Mouse (Mus musculus) liver, adult (tissue): ENCODE results near the gene Rps19.

Source experiments
- GATA4 ChIP-seq: IDR thresholded peaks from 2 replicates; pipeline ENCODE4 v1.6.1; 2014; ENCODE audit warnings: mild to moderate bottlenecking, low read length; ENCODE audit not compliant: insufficient replicate concordance

The Rps19 gene

DNA sequence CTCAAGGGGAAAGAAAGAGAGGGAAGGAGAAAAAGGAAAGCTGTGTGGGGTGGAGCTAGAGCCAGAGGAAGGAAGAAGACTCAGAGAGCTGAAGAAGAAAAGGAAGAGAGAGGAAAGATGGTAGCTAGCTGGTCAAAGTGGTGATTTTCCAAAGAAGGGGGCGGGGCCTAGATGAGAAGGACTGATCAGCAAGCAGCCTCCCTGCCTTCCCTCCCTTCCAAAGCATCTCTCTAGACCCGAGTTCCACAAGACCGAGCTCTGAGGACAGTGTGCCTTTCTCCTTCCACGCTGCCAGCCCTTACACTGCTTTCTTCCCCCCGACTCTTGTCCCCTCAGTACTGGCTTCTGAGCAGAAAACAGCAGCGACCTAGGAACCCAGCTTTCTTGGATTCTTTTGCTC lies 20.0 kb upstream of the Rps19 start:
- TF ChIP-seq GATA4: no peak

- no peak for TF ChIP-seq GATA4
These were observed 15.1 kb upstream of the Rps19 start for GRCm38 (mm10) chr7:24869080-24869479.

DNA sequence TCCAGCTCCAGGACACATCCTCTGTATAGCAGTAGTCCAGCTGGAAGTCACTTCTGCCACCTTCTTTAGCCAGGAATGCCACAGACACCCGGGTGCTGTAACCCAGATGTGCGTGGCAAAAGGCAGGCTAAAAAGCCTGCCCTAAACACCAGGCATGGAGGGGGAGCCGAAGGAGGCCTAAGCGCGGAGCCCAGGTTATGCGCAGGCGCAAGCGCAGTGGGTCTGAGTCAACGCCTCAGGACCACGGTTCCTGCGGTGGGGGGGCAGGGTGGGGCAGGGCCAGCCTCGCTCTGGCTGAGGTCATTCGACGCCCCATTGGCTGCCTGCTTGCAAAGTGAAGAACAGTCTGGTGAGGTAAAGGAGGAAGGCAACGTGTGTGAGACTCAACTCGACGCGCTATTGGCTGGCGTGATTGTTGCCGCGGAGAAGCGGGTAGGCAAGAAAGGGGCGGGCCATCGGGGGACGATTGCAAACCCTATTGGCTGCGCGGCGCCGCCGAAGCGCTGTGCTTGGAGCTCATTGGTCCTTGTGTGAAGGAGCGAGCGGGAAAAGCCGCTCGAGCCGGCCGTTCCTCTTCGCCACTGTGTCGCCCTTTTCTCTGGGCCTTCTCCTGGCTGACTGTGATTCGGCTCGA lies 14.5 kb upstream of the Rps19 start, which contains the start of the genes Lypd4 and Dmrtc2:
Gene Lypd4, minus strand, starts transcription at position 410 of the 634 bp plus-strand sequence.
Gene Dmrtc2, plus strand, starts transcription at position 526 of the 634 bp plus-strand sequence.
- no peak for TF ChIP-seq GATA4

DNA sequence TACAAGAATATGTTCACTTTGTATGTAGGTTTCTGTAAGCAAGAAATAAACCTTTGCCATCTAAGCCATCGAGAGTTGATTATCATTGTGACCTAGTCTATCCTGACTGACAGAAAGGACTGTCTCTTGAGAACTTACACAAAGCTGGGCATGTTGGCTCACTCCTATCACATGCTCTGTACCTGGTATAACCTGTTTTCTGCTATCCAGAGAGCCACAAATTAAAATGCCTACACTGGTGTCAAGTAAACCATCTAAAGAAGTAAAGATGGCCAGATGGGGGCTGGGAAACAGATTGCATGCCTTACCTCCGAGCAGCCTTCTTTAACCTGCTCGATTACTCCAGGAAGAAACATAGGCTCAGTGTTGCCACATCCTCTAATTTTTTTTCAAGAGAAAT lies 6.6 kb upstream of the Rps19 start:
- no peak for TF ChIP-seq GATA4

DNA sequence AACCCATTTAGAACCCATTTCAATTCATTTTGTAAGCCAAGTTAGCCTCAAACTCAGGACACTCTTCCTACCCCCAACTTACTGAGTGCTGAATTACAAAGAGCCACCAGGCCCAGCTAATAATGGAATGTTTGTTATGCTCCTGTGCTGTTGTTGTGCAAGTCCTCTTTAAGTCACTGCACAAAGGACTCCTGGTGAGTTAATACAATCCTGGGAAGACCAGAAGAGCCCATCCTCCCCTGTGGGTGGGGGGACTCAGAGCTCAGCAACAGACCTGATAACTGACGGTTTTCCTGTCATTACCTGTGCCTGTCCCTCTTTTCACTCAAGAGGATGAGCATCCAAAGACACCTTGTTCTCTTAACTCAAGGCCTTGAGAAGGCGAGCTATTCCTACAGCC lies 4.6 kb upstream of the Rps19 start:
- no peak for TF ChIP-seq GATA4

DNA sequence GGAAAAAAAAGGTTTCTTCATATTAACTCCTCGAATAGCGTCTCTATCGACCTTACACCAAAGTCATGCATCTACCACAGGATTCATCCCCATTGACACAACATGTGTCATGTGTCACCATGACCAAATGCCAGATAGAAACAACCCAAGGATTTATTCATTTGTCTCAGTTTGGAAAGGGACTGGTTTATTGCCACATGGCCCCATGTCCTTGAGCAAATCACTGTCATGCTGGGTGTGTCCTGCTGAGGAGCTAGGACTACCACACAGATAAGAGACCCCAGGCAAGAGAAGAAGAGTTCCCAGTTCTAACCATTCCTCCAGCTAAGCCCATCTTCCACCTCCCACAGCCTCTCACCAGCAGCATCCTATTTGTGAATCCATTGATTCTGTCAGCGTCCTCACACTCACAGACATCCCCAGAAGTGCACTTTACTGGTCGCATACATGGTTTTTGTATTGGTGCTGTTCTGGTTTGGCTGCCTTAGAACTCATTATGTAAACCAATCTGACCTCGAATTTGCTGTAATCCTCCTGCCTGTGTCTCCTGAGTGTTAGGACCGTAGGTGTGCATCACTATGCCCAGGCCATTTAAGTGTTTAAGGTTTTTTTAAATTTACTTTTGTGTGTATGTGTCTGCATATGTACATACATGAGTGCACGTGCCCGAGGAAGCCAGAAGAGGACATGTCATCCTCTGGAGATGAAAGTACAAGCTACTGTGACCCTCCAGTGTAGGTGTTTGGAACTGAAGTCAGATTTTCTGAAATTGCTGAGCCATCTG lies 1.6 kb upstream of the Rps19 start:
- TF ChIP-seq GATA4: no peak

DNA sequence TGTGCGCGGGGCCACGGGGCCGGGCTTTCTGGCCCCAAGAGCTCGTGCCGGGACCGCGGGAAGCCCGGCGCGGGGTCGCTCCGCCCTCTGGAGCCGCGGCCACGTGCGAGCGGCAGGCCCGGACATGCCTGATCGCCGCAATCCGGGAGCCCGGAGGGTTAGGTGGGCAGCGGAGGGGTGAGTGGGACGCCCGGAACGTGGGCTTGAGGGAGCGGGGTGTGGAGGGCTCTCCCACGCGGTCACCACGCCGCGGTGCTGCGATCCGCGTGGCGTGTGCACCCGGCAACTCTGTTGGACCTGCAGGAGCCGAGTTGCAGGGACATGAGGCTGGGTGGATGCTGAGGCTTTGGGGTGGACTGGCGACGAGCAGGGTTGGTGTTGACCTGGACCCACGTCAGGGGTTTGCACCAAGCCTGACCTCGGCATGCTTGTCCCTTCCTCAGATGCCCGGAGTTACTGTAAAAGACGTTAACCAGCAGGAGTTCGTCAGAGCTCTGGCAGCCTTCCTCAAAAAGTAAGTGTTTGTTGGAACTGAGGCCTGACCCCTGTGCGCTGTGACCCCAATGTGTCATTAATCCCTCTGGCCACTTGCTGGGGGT lies 621 bp downstream of the Rps19 start:
- TF ChIP-seq GATA4: no peak

- no peak for TF ChIP-seq GATA4
These were observed 1.5 kb downstream of the Rps19 start for GRCm38 (mm10) chr7:24885468-24886307.

GRCm38 (mm10) chr7:24886308-24886633 lies 2.1 kb downstream of the Rps19 start:
- no peak for TF ChIP-seq GATA4

DNA sequence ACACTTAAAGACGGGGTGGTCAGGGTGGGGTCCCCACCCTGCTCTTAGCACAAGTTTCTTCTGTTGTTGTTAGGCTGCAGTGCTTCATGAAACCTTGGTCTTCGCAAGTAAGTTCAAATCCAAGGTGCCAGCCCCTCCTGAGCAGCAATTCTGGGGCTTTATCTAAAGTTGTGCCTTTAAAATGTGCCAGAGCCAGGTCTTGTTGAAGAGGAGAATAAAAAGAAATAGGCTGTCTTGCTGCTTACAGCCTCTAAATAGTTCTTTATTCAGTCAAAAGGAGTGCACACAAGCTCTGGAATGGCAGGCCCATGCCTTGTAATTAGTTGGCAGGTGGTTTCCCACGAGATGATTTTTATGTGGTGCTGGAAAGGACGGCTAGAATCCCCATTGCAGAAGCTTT lies 2.9 kb downstream of the Rps19 start:
- TF ChIP-seq GATA4: no peak

DNA sequence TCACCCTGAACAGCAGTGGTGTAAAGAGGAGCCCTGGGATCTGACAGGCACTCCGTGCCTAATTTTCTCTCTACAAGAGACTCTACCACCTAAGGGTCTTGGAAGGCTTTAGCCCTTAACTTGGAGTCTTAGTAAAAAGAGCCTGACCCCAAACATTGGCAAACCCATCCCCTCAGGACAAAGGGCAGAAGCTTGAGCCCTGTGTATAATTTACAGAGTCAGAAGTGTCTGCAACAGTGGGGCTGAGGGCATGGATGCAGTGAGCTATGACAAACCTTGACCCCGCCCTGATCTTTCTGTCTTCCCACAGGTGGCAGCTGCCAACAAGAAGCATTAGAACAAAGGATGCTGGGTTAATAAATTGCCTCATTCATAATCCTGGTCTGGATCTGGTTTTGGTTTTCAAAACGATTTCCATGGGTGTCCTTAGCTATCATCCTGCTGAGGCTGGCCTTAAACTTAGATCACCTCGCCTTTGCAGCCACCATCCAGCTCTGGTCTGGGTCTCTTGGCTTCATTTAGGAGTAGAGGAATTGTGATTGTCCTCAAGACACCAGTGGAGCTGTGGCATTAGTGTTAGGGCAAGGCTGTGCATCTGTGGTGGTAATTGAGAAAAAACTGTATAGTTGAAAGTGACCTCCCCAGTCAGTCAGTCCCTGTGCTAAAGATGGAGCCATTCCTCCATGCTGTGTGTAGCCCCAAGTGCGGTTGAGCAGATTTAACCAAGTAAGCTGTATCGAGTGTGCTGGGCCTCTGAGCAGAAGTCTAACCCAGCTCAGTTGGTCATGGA lies 5.5 kb downstream of the Rps19 start:
- TF ChIP-seq GATA4: no peak

- TF ChIP-seq GATA4: no peak
These were observed 6.4 kb downstream of the Rps19 start for GRCm38 (mm10) chr7:24890281-24891216.

- TF ChIP-seq GATA4: no peak
These were observed 7.3 kb downstream of the Rps19 start for GRCm38 (mm10) chr7:24891241-24892124.
